Mouse (Mus musculus): ENCODE data around the gene Prkca. TPM values are rescaled to one million over a fixed set of nuclear protein-coding genes. Genes with fewer than 3 reads are reported as not detected.
A peak's percentile ranks its signal among the peaks of the same experiment; 100 is the strongest.

Gene Prkca
- polyA plus RNA-seq, 1 experiment from 2014 or later: 10.1 TPM

GRCm38 (mm10) chr11:108289192-108289591 lies 54.5 kb downstream of the Prkca start:
- no peaks in the 10 kb centered on the region for H3K27me3 ChIP-seq (replicated peaks)
- H3K4me1 ChIP-seq: no peaks in the 10 kb centered on the region
- 84% methylated on average over 5 of the region's 5 CpGs for WGBS
- H3K4me2 ChIP-seq: no peak overlapping the region
- H3K4me3 ChIP-seq (replicated peaks): no peak overlapping the region
- H3K27ac ChIP-seq: no peak overlapping the region
- no peak for ATAC-seq (ENCODE audit: insufficient read depth, low FRiP score, low read depth)
- no peaks in the 10 kb centered on the region for H3K9me3 ChIP-seq
- H3K36me3 ChIP-seq: no peaks in the 10 kb centered on the region
- no peak overlapping the region for H3K9ac ChIP-seq

- H3K4me1 ChIP-seq: no peaks in the 10 kb centered on the region
- peak overlapping the region; percentile 11; the same call in 1 of the 2 replicates for H3K27ac ChIP-seq
- no peak for ATAC-seq (ENCODE audit: insufficient read depth, low FRiP score, low read depth)
- H3K36me3 ChIP-seq: no peaks in the 10 kb centered on the region
- H3K9ac ChIP-seq: no peak overlapping the region
- H3K4me3 ChIP-seq (replicated peaks): no peak overlapping the region
- no peaks in the 10 kb centered on the region for H3K9me3 ChIP-seq
- 43% methylated on average over 2 of the region's 2 CpGs for WGBS
- no peak overlapping the region for H3K4me2 ChIP-seq
- no peaks in the 10 kb centered on the region for H3K27me3 ChIP-seq (replicated peaks)
Observed at GRCm38 (mm10) chr11:108287321-108287720, 56.4 kb downstream of the Prkca start.

- no peak for ATAC-seq (ENCODE audit: insufficient read depth, low FRiP score, low read depth)
- Histone ChIP-seq H3K9me3 (no peaks in the 10 kb centered on the region), H3K4me2 (no peak overlapping the region), H3K4me3 (replicated peaks) (no peak overlapping the region), H3K27ac (no peak overlapping the region), H3K9ac (no peak overlapping the region), H3K27me3 (replicated peaks) (no peaks in the 10 kb centered on the region), H3K4me1 (peaks cover 5% of the 10 kb centered on the region; the same call in 1 of the 2 replicates), H3K36me3 (no peaks in the 10 kb centered on the region)
- WGBS: 52% methylated on average over 5 of the region's 5 CpGs
Observed at GRCm38 (mm10) chr11:108285046-108285445, 58.7 kb downstream of the Prkca start.

- H3K9me3 ChIP-seq: no peaks in the 10 kb centered on the region
- H3K4me2 ChIP-seq: no peak overlapping the region
- H3K9ac ChIP-seq: no peak overlapping the region
- H3K4me1 ChIP-seq: peaks cover 9% of the 10 kb centered on the region; the same call in 1 of the 2 replicates
- H3K27me3 ChIP-seq (replicated peaks): no peaks in the 10 kb centered on the region
- H3K27ac ChIP-seq: no peak overlapping the region
- ATAC-seq (ENCODE audit: insufficient read depth, low FRiP score, low read depth): no peak
- WGBS: 37% methylated on average over 1 of the region's 1 CpGs
- H3K36me3 ChIP-seq: no peaks in the 10 kb centered on the region
- H3K4me3 ChIP-seq (replicated peaks): no peak overlapping the region
Observed at GRCm38 (mm10) chr11:108282850-108283459, 60.8 kb downstream of the Prkca start.

GRCm38 (mm10) chr11:108279748-108280373 lies 63.9 kb downstream of the Prkca start:
- Histone ChIP-seq H3K27ac (no peak overlapping the region), H3K9me3 (no peaks in the 10 kb centered on the region), H3K4me3 (replicated peaks) (no peak overlapping the region), H3K9ac (no peak overlapping the region), H3K4me2 (no peak overlapping the region), H3K36me3 (no peaks in the 10 kb centered on the region), H3K27me3 (replicated peaks) (no peaks in the 10 kb centered on the region), H3K4me1 (peaks cover 11% of the 10 kb centered on the region; the same call in 1 of the 2 replicates)
- WGBS: 81% methylated on average over 1 of the region's 1 CpGs
- no peak for ATAC-seq (ENCODE audit: insufficient read depth, low FRiP score, low read depth)

GRCm38 (mm10) chr11:108277096-108277495 lies 66.6 kb downstream of the Prkca start:
- H3K4me2 ChIP-seq: no peak overlapping the region
- no peaks in the 10 kb centered on the region for H3K9me3 ChIP-seq
- no peaks in the 10 kb centered on the region for H3K36me3 ChIP-seq
- H3K4me1 ChIP-seq: peaks cover 11% of the 10 kb centered on the region; the same call in 1 of the 2 replicates
- H3K27ac ChIP-seq: no peak overlapping the region
- WGBS: 76% methylated on average over 8 of the region's 8 CpGs
- H3K27me3 ChIP-seq (replicated peaks): no peaks in the 10 kb centered on the region
- H3K9ac ChIP-seq: no peak overlapping the region
- H3K4me3 ChIP-seq (replicated peaks): no peak overlapping the region
- no peak for ATAC-seq (ENCODE audit: insufficient read depth, low FRiP score, low read depth)

GRCm38 (mm10) chr11:108276148-108276547 lies 67.6 kb downstream of the Prkca start:
- no peak for ATAC-seq (ENCODE audit: insufficient read depth, low FRiP score, low read depth)
- Histone ChIP-seq H3K27ac (no peak overlapping the region), H3K4me2 (no peak overlapping the region), H3K4me3 (replicated peaks) (no peak overlapping the region), H3K9me3 (no peaks in the 10 kb centered on the region), H3K4me1 (peaks cover 18% of the 10 kb centered on the region), H3K36me3 (no peaks in the 10 kb centered on the region), H3K27me3 (replicated peaks) (no peaks in the 10 kb centered on the region), H3K9ac (no peak overlapping the region)
- 70% methylated on average over 2 of the region's 2 CpGs for WGBS

- Histone ChIP-seq H3K36me3 (no peaks in the 10 kb centered on the region), H3K9ac (no peak overlapping the region), H3K9me3 (no peaks in the 10 kb centered on the region), H3K27me3 (replicated peaks) (no peaks in the 10 kb centered on the region), H3K4me3 (replicated peaks) (no peak overlapping the region), H3K4me2 (no peak overlapping the region), H3K4me1 (peaks cover 9% of the 10 kb centered on the region; the same call in 1 of the 2 replicates), H3K27ac (no peak overlapping the region)
- ATAC-seq (ENCODE audit: insufficient read depth, low FRiP score, low read depth): no peak
- 67% methylated on average over 7 of the region's 7 CpGs for WGBS
Observed at GRCm38 (mm10) chr11:108274046-108274445, 69.7 kb downstream of the Prkca start.

GRCm38 (mm10) chr11:108273415-108273965 lies 70.2 kb downstream of the Prkca start:
- Histone ChIP-seq H3K9ac (no peak overlapping the region), H3K27me3 (replicated peaks) (no peaks in the 10 kb centered on the region), H3K4me2 (no peak overlapping the region), H3K36me3 (no peaks in the 10 kb centered on the region), H3K9me3 (no peaks in the 10 kb centered on the region), H3K4me1 (peaks cover 9% of the 10 kb centered on the region; the same call in 1 of the 2 replicates), H3K4me3 (replicated peaks) (no peak overlapping the region), H3K27ac (no peak overlapping the region)
- no peak for ATAC-seq (ENCODE audit: insufficient read depth, low FRiP score, low read depth)
- 90% methylated on average over 12 of the region's 12 CpGs for WGBS

- no peak for ATAC-seq (ENCODE audit: insufficient read depth, low FRiP score, low read depth)
- no peak overlapping the region for H3K4me3 ChIP-seq (replicated peaks)
- H3K27me3 ChIP-seq (replicated peaks): no peaks in the 10 kb centered on the region
- H3K36me3 ChIP-seq: no peaks in the 10 kb centered on the region
- H3K4me1 ChIP-seq: peaks cover 13% of the 10 kb centered on the region; the same call in 1 of the 2 replicates
- H3K27ac ChIP-seq: no peak overlapping the region
- no peak overlapping the region for H3K4me2 ChIP-seq
- no peak overlapping the region for H3K9ac ChIP-seq
- H3K9me3 ChIP-seq: no peaks in the 10 kb centered on the region
- WGBS: 72% methylated on average over 16 of the region's 16 CpGs
Observed at GRCm38 (mm10) chr11:108272601-108273414, 70.9 kb downstream of the Prkca start.

- ATAC-seq (ENCODE audit: insufficient read depth, low FRiP score, low read depth): no peak
- H3K36me3 ChIP-seq: no peaks in the 10 kb centered on the region
- no peaks in the 10 kb centered on the region for H3K9me3 ChIP-seq
- no peaks in the 10 kb centered on the region for H3K27me3 ChIP-seq (replicated peaks)
- no peak overlapping the region for H3K4me2 ChIP-seq
- no peak overlapping the region for H3K9ac ChIP-seq
- peaks cover 13% of the 10 kb centered on the region; the same call in 1 of the 2 replicates for H3K4me1 ChIP-seq
- 52% methylated on average over 8 of the region's 8 CpGs for WGBS
- H3K4me3 ChIP-seq (replicated peaks): no peak overlapping the region
- H3K27ac ChIP-seq: no peak overlapping the region
Observed at GRCm38 (mm10) chr11:108271305-108271704, 72.4 kb downstream of the Prkca start.

All from stomach, embryonic 15.5 days (tissue).